Mouse (Mus musculus) limb, embryonic 15.5 days (tissue): ENCODE measurements at regions not wholly inside any gene's neighbourhood (a gene's known extent, or its start where the extent isn't known, plus 50 kb on each side); places are given as distances from the start of the nearest gene placed in this dataset.
A peak's percentile ranks its signal among the peaks of the same experiment; 100 is the strongest.

Experiments used
- ATAC-seq: fragments of 200-750 bp; cut with Nextera tagmentation; 2 replicates; pipeline ENCODE4 v1.8.0; 2017; ENCODE audit warnings: low read depth, moderate TSS enrichment; ENCODE audit not compliant: insufficient number of reproducible peaks, low FRiP score, low TSS enrichment
- H3K27ac ChIP-seq: fragments of 300-500 bp; sonication (generic); 2 replicates; pipeline ENCODE4 v1.5.1; 2015; ENCODE audit warnings: moderate library complexity, mild to moderate bottlenecking, inconsistent platforms
- H3K27me3 ChIP-seq: fragments of 300-500 bp; sonication (generic); 2 replicates; pipeline ENCODE4 v1.6.1; 2015; ENCODE audit warnings: inconsistent platforms
- H3K36me3 ChIP-seq: fragments of 300-500 bp; sonication (generic); 2 replicates; pipeline ENCODE4 v1.6.1; 2015; ENCODE audit warnings: inconsistent platforms
- H3K4me1 ChIP-seq: fragments of 300-500 bp; sonication (generic); 2 replicates; pipeline ENCODE4 v1.6.1; 2015; ENCODE audit warnings: inconsistent platforms
- H3K4me2 ChIP-seq: fragments of 300-500 bp; sonication (generic); 2 replicates; pipeline ENCODE4 v1.6.1; 2015; ENCODE audit warnings: mild to moderate bottlenecking, inconsistent platforms
- H3K4me3 ChIP-seq: fragments of 300-500 bp; sonication (generic); 2 replicates; pipeline ENCODE4 v1.5.1; 2015; ENCODE audit warnings: mild to moderate bottlenecking, inconsistent platforms
- H3K9ac ChIP-seq: fragments of 300-500 bp; sonication (generic); 2 replicates; pipeline ENCODE4 v1.6.1; 2015; ENCODE audit warnings: inconsistent platforms
- H3K9me3 ChIP-seq: fragments of 300-500 bp; sonication (generic); 2 replicates; pipeline ENCODE4 v1.6.1; 2016; ENCODE audit warnings: inconsistent platforms
- WGBS: fragments of 180-500 bp; shearing (Covaris S2); methylation state at CpG from one replicate; pipeline ENCODE4 v1.1.7; 2015; 5-methylcytosine and 5-hydroxymethylcytosine counted together

DNA sequence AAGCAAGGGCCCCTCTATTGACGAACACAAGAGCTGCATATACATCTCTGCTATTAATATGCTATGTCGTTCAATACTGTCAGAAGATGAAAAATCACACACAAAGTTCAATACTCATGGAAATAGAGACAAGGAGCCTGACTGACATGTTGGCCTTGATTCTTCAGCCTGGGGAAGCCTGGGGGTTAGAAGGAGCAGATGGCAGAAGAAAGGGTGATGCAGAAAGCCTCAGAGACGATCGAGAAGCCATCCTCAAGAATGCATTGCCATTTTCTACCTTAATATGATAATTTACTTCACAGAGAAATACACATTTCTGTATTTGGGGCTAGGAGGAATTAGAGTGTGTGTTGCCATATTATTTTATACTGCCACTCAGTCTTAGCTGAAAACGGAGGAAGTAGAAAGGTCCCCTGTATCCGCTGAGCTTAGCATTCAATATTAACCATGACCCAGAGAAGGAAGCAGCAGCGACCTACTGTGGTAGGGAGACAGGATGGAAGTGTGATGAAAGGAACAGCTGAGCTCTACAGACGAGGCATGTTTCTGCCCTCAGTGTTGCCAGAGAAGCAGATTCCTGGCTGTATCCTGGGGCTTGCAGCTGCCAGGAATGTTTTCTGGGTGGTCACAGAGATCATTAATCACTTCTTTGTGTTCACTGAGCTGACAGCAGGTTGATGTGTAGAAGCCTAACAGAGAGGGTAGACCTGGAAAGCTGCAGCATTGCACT, 105.2 kb downstream of the Lrig3 start:
- Histone ChIP-seq H3K9ac (no peak overlapping the region), H3K4me2 (no peak overlapping the region), H3K4me3 (no peak overlapping the region), H3K4me1 (peaks cover 14% of the 10 kb centered on the region; the same call in 1 of the 2 replicates), H3K27ac (0 out of 2 replicates have a peak overlapping the region, but pooled peaks have one; percentile 22), H3K36me3 (no peaks in the 10 kb centered on the region), H3K27me3 (no peaks in the 10 kb centered on the region), H3K9me3 (no peaks in the 10 kb centered on the region)
- 49% methylated on average over 8 of the region's 8 CpGs for WGBS
- no peak for ATAC-seq

DNA sequence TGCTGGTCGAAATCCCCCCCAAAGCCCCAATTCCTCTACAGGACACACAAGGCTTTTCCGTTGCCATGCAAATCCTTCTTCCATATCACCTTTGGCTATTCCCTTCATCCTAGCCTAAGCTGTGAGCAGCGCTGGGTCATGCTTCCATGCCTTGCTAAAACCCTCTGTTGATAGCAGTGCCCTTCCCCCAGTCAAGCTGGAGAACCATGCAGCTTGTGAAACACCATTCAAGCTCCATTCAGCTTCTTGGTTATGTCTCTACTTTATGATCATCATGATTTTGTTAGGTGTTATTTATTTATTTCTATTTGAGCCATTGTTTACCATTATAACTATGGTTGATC, 105.7 kb downstream of the Lrig3 start:
- Histone ChIP-seq H3K9ac (no peak overlapping the region), H3K27me3 (no peaks in the 10 kb centered on the region), H3K27ac (no peak overlapping the region), H3K9me3 (no peaks in the 10 kb centered on the region), H3K36me3 (no peaks in the 10 kb centered on the region), H3K4me3 (no peak overlapping the region), H3K4me2 (no peak overlapping the region), H3K4me1 (peaks cover 14% of the 10 kb centered on the region; the same call in 1 of the 2 replicates)
- 56% methylated on average over 3 of the region's 3 CpGs for WGBS
- no peak for ATAC-seq

DNA sequence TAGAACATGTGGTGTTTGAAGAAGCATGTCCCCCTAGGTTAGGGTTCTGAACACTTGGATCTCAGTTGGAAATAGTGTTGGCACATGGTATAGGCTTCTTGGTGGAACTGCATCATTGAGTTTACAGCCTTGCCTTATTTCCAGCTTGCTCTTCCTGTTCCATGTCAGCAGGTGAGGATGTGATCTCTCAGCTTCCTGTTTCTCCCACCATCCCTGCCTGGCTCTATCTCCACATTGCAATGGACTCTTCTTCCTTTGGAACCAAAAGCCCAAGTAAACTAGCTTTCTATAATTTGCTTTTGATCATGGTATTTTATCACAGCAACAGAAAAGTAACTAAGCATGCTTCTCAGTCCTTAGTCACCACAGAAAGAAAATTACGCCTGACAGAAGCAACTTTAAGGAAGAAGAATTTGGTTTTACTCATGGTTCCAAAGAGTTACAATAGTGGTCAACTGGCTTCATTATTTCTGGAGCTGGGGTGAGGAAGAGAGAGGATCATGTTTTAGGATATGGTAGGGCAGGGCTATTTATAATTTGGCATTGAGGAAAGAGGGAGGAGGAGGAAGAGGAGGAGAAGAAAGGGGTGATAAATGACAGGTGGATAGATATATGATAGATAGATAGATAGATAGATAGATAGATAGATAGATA, 111.5 kb downstream of the Lrig3 start:
- no peaks in the 10 kb centered on the region for H3K9me3 ChIP-seq
- H3K36me3 ChIP-seq: no peaks in the 10 kb centered on the region
- no peak overlapping the region for H3K4me2 ChIP-seq
- H3K9ac ChIP-seq: no peak overlapping the region
- WGBS: 84% methylated on average over 1 of the region's 1 CpGs
- no peak overlapping the region for H3K27ac ChIP-seq
- H3K4me3 ChIP-seq: no peak overlapping the region
- H3K27me3 ChIP-seq: no peaks in the 10 kb centered on the region
- no peak for ATAC-seq
- no peaks in the 10 kb centered on the region; the same call in 1 of the 2 replicates for H3K4me1 ChIP-seq

DNA sequence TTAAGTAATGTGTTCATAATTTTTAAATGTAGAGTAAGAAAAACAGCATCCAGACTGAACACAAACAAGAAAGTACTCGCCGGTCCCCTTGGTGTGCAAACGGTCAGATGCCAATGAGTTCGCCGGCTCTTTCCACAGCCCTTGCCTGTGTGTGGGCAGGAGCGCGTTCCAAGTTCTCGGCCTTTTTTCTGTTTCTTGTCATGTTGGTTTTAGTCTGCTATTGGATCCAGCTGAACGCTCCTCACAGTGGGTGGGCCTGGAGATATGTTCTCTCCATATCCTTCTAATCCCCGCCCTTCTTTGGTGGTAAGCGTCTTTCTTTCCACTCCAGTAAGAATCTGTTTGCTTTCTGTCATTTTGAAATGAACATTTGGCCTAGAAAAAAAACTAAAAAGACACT, 116.6 kb downstream of the Lrig3 start:
- H3K36me3 ChIP-seq: no peaks in the 10 kb centered on the region
- no peak overlapping the region for H3K4me3 ChIP-seq
- no peak overlapping the region for H3K27ac ChIP-seq
- no peaks in the 10 kb centered on the region for H3K9me3 ChIP-seq
- H3K9ac ChIP-seq: no peak overlapping the region
- no peak; the same call in 1 of the 2 replicates for ATAC-seq
- H3K4me2 ChIP-seq: no peak overlapping the region
- no peaks in the 10 kb centered on the region for H3K27me3 ChIP-seq
- WGBS: 50% methylated on average over 11 of the region's 11 CpGs
- no peaks in the 10 kb centered on the region; the same call in 1 of the 2 replicates for H3K4me1 ChIP-seq

DNA sequence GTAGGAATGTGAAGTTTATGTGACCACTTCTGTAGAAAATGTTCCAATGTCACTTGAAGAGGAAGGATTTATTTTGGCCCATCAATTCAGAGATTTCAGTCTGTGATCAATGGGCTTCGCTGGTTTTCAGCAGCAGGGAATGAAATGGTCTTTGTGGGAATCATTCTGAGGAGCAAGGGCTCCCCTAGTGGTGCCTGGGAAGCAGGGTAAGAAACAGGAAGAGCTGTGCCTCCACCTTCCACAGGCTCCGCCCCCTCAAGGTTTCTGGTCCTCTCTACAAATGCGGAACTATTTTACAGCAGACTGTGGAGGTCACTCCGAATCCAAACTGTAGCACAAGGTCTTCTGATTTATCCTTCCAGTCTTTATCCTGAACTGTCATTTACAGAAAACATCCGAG, 120.7 kb downstream of the Lrig3 start:
- ATAC-seq: no peak
- 81% methylated on average over 5 of the region's 5 CpGs for WGBS
- H3K36me3 ChIP-seq: no peaks in the 10 kb centered on the region
- H3K9me3 ChIP-seq: no peaks in the 10 kb centered on the region
- H3K4me1 ChIP-seq: no peaks in the 10 kb centered on the region
- H3K27ac ChIP-seq: no peak overlapping the region
- no peak overlapping the region for H3K4me3 ChIP-seq
- no peak overlapping the region for H3K9ac ChIP-seq
- no peaks in the 10 kb centered on the region for H3K27me3 ChIP-seq
- H3K4me2 ChIP-seq: no peak overlapping the region

DNA sequence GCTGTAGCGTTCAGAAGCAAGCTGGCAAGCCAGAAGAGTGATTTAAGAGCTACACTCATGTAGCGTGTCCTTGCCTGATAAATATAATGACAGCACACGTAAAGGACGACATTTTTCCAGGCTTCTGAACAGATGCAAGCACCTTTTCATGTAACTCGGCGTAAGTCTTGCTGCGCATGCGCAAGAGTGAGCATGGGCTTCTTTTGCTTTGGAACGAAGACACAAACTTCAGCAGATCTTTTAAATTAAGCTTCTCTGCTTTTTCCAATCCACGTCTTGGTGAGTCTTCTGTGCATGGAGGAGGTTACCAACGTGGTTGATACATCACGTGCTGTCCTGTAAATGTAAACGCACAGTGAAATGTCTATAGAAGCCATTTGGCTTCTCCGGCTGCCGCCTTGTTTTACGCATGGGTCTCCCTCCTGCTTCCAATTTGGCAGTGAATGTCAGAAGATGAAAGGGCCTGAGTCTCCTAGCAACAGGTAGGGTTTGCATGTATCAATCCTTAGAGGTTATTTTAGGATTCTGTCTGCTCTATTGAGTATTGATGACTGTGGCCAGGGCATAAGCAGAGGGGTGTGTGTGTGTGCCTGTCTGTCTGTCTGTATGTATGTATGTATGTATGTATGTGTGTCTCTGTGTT, 128.4 kb downstream of the Lrig3 start:
- Histone ChIP-seq H3K4me1 (no peaks in the 10 kb centered on the region), H3K4me2 (no peak overlapping the region), H3K9ac (no peak overlapping the region), H3K27ac (no peak overlapping the region), H3K9me3 (no peaks in the 10 kb centered on the region), H3K27me3 (no peaks in the 10 kb centered on the region), H3K36me3 (no peaks in the 10 kb centered on the region), H3K4me3 (no peak overlapping the region)
- 61% methylated on average over 16 of the region's 16 CpGs for WGBS
- ATAC-seq: no peak

DNA sequence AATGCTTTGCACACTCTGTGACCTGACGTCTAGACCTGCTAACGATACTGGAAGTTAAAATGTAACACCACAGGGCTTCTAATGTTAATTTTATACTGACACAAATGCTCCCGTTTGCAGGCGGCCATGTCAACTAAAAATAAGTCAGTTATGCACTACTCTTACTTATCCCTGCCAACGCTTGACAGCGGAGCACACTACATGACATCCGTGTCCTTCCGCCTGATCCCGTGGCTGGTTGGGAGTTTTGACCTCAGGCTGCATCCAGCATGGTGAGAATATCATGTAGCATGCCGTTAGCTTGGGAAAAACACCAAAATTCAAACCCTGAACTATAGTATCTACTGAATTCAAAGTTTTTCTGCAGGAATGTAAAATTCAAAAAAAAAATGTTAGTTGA, 131.9 kb downstream of the Lrig3 start:
- no peak for ATAC-seq
- 69% methylated on average over 10 of the region's 10 CpGs for WGBS
- H3K4me3 ChIP-seq: no peak overlapping the region

DNA sequence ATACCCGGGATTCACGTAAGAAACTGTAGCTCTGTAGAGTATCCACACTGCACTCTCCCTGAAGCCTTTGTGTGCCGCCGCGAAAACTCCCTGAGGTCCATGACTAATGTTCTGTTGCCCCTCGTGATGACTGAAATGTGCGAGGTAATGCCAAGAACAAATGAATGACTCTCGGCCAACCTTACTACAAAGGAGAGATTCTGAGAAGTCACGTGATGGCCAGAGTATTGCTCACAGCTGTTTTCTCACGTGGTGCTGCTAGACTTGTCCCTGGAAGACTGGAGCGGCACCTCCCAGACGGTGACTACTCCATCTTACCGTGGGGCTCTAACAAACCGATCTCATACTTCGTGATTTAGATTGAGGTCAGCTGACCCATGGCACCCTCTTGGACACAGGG, 136.9 kb downstream of the Lrig3 start:
- no peaks in the 10 kb centered on the region for H3K27me3 ChIP-seq
- H3K4me1 ChIP-seq: no peaks in the 10 kb centered on the region
- no peak overlapping the region for H3K9ac ChIP-seq
- no peak for ATAC-seq
- WGBS: 81% methylated on average over 15 of the region's 15 CpGs
- no peak overlapping the region for H3K4me3 ChIP-seq
- H3K27ac ChIP-seq: no peak overlapping the region
- no peaks in the 10 kb centered on the region for H3K9me3 ChIP-seq
- no peaks in the 10 kb centered on the region for H3K36me3 ChIP-seq
- H3K4me2 ChIP-seq: no peak overlapping the region

More for the DNA sequence above, 131.9 kb downstream of the Lrig3 start:
- no peaks in the 10 kb centered on the region for H3K27me3 ChIP-seq
- no peaks in the 10 kb centered on the region for H3K9me3 ChIP-seq
- H3K9ac ChIP-seq: no peak overlapping the region
- no peaks in the 10 kb centered on the region for H3K36me3 ChIP-seq
- no peaks in the 10 kb centered on the region for H3K4me1 ChIP-seq
- H3K27ac ChIP-seq: no peak overlapping the region
- H3K4me2 ChIP-seq: no peak overlapping the region

DNA sequence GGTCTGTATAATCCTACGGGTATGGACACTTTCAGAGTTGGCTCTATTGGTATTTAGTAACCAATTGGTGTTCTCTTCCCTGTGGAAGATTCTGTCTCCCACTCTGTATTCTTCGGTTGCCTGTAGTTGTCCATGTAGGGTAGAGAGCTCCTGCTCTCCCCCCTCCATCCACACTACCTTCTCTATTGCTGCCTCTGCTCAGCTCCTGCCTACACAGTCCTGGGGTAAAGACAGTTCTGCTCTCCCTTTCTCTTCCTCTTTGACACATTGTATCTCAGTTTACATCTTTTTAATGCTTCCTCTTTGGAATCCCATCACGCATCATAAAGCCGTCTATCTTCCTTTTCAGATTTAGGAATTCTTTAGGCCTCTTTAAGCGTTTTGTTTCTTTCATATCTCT, 147.1 kb downstream of the Lrig3 start:
- Histone ChIP-seq H3K4me1 (0 out of 2 replicates have a peak, but pooled peaks cover 2% of the 10 kb centered on the region), H3K27me3 (no peaks in the 10 kb centered on the region), H3K9ac (no peak overlapping the region), H3K27ac (no peak overlapping the region), H3K36me3 (no peaks in the 10 kb centered on the region), H3K4me3 (no peak overlapping the region), H3K4me2 (no peak overlapping the region), H3K9me3 (no peaks in the 10 kb centered on the region)
- 83% methylated on average over 5 of the region's 5 CpGs for WGBS
- ATAC-seq: no peak

DNA sequence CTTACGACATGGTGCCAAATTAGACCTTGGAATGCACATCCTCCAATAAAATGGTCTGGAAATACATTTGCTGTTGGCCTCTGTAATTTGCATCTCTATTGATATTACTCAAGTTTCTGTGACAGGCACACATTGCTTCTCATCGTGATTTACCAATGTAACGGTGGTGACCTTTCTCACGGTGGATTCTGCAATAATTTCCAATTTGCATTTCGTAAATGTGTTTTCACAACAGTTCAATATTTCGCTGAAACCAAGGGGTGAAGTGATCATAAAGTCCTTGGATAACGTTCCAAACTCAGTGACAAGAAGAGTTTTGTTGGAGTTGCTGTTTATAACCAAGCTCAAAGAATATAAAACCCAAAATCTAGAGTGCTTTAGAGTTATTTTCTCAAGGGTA, 149.4 kb downstream of the Lrig3 start:
- H3K4me2 ChIP-seq: no peak overlapping the region
- H3K9me3 ChIP-seq: no peaks in the 10 kb centered on the region
- no peak for ATAC-seq
- no peaks in the 10 kb centered on the region for H3K36me3 ChIP-seq
- 0 out of 2 replicates have a peak, but pooled peaks cover 2% of the 10 kb centered on the region for H3K4me1 ChIP-seq
- H3K27ac ChIP-seq: no peak overlapping the region
- no peak overlapping the region for H3K9ac ChIP-seq
- WGBS: 73% methylated on average over 7 of the region's 7 CpGs
- H3K27me3 ChIP-seq: no peaks in the 10 kb centered on the region
- no peak overlapping the region for H3K4me3 ChIP-seq

DNA sequence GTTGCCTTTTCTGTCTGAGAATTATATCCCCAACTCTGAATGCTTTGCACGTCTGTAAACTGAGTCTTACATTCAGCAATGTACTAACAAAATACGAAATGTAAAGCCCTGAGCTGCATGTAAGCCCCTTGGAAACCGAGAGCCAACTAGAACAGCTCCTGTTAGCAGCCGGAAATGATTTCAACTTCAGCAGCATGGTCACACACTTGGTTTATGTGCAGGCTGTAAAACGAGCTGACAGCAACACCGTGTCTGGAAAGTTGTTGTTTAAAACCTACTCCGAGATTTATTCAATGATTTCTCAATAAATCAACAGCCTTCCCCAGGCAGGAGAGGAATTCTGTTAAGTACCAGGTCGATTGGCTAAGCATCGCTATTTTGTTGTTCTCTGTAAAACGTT, 155.7 kb downstream of the Lrig3 start:
- H3K4me3 ChIP-seq: no peak overlapping the region
- H3K9ac ChIP-seq: no peak overlapping the region
- H3K4me2 ChIP-seq: no peak overlapping the region
- H3K9me3 ChIP-seq: no peaks in the 10 kb centered on the region
- 0 out of 2 replicates have a peak, but pooled peaks cover under 1% of the 10 kb centered on the region for H3K4me1 ChIP-seq
- no peaks in the 10 kb centered on the region for H3K36me3 ChIP-seq
- WGBS: 35% methylated on average over 10 of the region's 10 CpGs
- no peak for ATAC-seq
- no peak overlapping the region for H3K27ac ChIP-seq
- H3K27me3 ChIP-seq: no peaks in the 10 kb centered on the region

DNA sequence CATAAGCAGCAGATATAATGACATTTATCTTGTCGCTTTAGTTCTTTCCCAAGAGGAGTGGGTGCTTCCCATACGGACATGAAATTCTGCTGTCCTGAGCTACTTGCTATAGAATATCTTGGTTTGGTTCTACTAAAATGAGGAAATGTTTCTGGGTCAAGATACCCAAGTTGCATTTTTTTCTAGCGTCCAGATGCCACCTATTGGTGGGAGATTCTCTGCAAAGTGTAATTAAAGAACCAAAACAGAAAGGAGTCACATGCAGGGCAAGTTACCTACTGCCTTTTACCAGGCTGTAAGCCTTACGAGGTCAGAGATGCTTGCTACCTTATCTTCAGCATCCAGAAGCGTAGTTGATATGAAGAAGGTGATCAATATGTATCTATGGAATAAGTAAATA, 156.5 kb downstream of the Lrig3 start:
- H3K4me3 ChIP-seq: no peak overlapping the region
- no peaks in the 10 kb centered on the region for H3K27me3 ChIP-seq

More for the DNA sequence above, 156.5 kb downstream of the Lrig3 start:
- Histone ChIP-seq H3K27ac (no peak overlapping the region), H3K9ac (no peak overlapping the region), H3K36me3 (no peaks in the 10 kb centered on the region), H3K4me1 (no peaks in the 10 kb centered on the region), H3K4me2 (no peak overlapping the region), H3K9me3 (no peaks in the 10 kb centered on the region)
- no peak for ATAC-seq
- 81% methylated on average over 5 of the region's 5 CpGs for WGBS
